Comparison of ENCODE assay signal across 26 mouse cellular contexts in genomic region chr1:24172656-24173055, GRCm38 (mm10). TPM values are rescaled to one million over a fixed set of nuclear protein-coding genes. Genes with fewer than 3 reads are reported as not detected.
DNase-seq lines count a peak whose midpoint lies in the region; ATAC-seq and TF ChIP-seq lines count a peak whose summit lies in the region.
"Had no signal": no experiment of that assay in that cellular context is flagged by ENCODE, and none has a peak within 500 bp of the region (broad histone marks: within the 10 kb centered on the region; RNA-seq: fewer than 3 reads in every experiment).

No protein-coding gene starts in this region.

- H3K4me3 ChIP-seq in kidney, embryonic 14.5 days (ENCODE audit: low read length): no peak overlapping the region
- H3K4me3 ChIP-seq in kidney, postnatal 0 days (replicated peaks; ENCODE audit: low read depth, low read length): no peak overlapping the region
- no peak overlapping the region for H3K4me3 ChIP-seq in lung, embryonic 14.5 days (ENCODE audit: low read depth, low read length)
- H3K4me3 ChIP-seq in embryonic facial prominence, embryonic 10.5 days: no peak overlapping the region
- H3K4me3 ChIP-seq: forebrain, embryonic 10.5 days; forebrain, embryonic 13.5 days; heart, embryonic 12.5 days; heart, embryonic 15.5 days; hindbrain, embryonic 10.5 days had no signal

- no peaks in the 10 kb centered on the region for H3K4me1 ChIP-seq in kidney, embryonic 14.5 days (ENCODE audit: control insufficient read depth, insufficient read depth, low read length)
- no peaks in the 10 kb centered on the region for H3K4me1 ChIP-seq in kidney, postnatal 0 days (replicated peaks; ENCODE audit: insufficient read depth, low read length)
- no peaks in the 10 kb centered on the region for H3K4me1 ChIP-seq in lung, embryonic 14.5 days (ENCODE audit: insufficient read depth)
- no peaks in the 10 kb centered on the region for H3K4me1 ChIP-seq in embryonic facial prominence, embryonic 10.5 days
- H3K4me1 ChIP-seq: forebrain, embryonic 13.5 days; heart, embryonic 12.5 days; heart, embryonic 15.5 days; hindbrain, embryonic 10.5 days had no signal

- no peaks in the 10 kb centered on the region for H3K27me3 ChIP-seq in kidney, embryonic 14.5 days (ENCODE audit: control insufficient read depth, insufficient read depth, low read length)
- no peaks in the 10 kb centered on the region for H3K27me3 ChIP-seq in kidney, postnatal 0 days (ENCODE audit: insufficient read depth, low read length)
- H3K27me3 ChIP-seq in lung, embryonic 14.5 days (ENCODE audit: insufficient read depth, low read length): no peaks in the 10 kb centered on the region
- no peaks in the 10 kb centered on the region for H3K27me3 ChIP-seq in embryonic facial prominence, embryonic 10.5 days (replicated peaks; ENCODE audit: low read depth, poor library complexity, severe bottlenecking)
- H3K27me3 ChIP-seq: forebrain, embryonic 13.5 days; heart, embryonic 12.5 days; heart, embryonic 15.5 days had no signal

- H3K4me2 ChIP-seq in kidney, embryonic 14.5 days (replicated peaks; ENCODE audit: low read depth, low read length): no peak overlapping the region
- H3K4me2 ChIP-seq in kidney, postnatal 0 days (ENCODE audit: low read length): no peak overlapping the region
- H3K4me2 ChIP-seq in lung, embryonic 14.5 days: no peak overlapping the region
- H3K4me2 ChIP-seq: forebrain, embryonic 13.5 days; heart, embryonic 12.5 days; heart, embryonic 15.5 days; hindbrain, embryonic 14.5 days had no signal

- H3K36me3 ChIP-seq in kidney, embryonic 14.5 days (ENCODE audit: control insufficient read depth, insufficient read depth, low read length): no peaks in the 10 kb centered on the region
- H3K36me3 ChIP-seq in kidney, postnatal 0 days (ENCODE audit: insufficient read depth, low read length): no peaks in the 10 kb centered on the region
- no peaks in the 10 kb centered on the region for H3K36me3 ChIP-seq in lung, embryonic 14.5 days (ENCODE audit: insufficient read depth)
- H3K36me3 ChIP-seq in embryonic facial prominence, embryonic 10.5 days (replicated peaks): no peaks in the 10 kb centered on the region
- H3K36me3 ChIP-seq: forebrain, embryonic 10.5 days; heart, embryonic 12.5 days; heart, embryonic 15.5 days; hindbrain, embryonic 10.5 days had no signal

- TF ChIP-seq CTCF in kidney, postnatal 0 days (IDR thresholded peaks at IDR 0.05; ENCODE audit: low read depth): no peak
- TF ChIP-seq CTCF in lung, embryonic 14.5 days (IDR thresholded peaks at IDR 0.05; ENCODE audit: low read depth): no peak

- no peak overlapping the region for H3K9ac ChIP-seq in kidney, embryonic 14.5 days (ENCODE audit: low read depth, low read length)
- H3K9ac ChIP-seq in kidney, postnatal 0 days (ENCODE audit: low read depth, low read length): no peak overlapping the region
- no peak overlapping the region for H3K9ac ChIP-seq in lung, embryonic 14.5 days
- H3K9ac ChIP-seq: forebrain, embryonic 13.5 days; heart, embryonic 12.5 days; heart, embryonic 15.5 days; hindbrain, embryonic 14.5 days had no signal

- no peaks in the 10 kb centered on the region for H3K9me3 ChIP-seq in kidney, embryonic 14.5 days (ENCODE audit: control insufficient read depth, low read length)
- no peaks in the 10 kb centered on the region for H3K9me3 ChIP-seq in kidney, postnatal 0 days (replicated peaks; ENCODE audit: low read length)
- no peaks in the 10 kb centered on the region for H3K9me3 ChIP-seq in lung, embryonic 14.5 days (ENCODE audit: low read depth, low read length)
- H3K9me3 ChIP-seq in embryonic facial prominence, embryonic 10.5 days: no peaks in the 10 kb centered on the region
- H3K9me3 ChIP-seq: forebrain, embryonic 10.5 days; forebrain, embryonic 13.5 days; heart, embryonic 15.5 days; hindbrain, embryonic 10.5 days had no signal

- ATAC-seq in kidney, embryonic 14.5 days (ENCODE audit: low FRiP score, low TSS enrichment): peak; percentile 44; the same call in 1 of the 2 replicates
- ATAC-seq in kidney, postnatal 0 days (replicated peaks; ENCODE audit: low FRiP score, low read depth): no peak
- peak; percentile 31; the same call in 1 of the 2 replicates for ATAC-seq in lung, embryonic 14.5 days (ENCODE audit: insufficient read depth)
- ATAC-seq: CD4-positive, CD25-positive, alpha-beta regulatory T cell, adult 4 months had no signal

- no peak overlapping the region for H3K27ac ChIP-seq in kidney, embryonic 14.5 days (ENCODE audit: low read depth, low read length)
- H3K27ac ChIP-seq in kidney, postnatal 0 days: no peak overlapping the region
- H3K27ac ChIP-seq in lung, embryonic 14.5 days (ENCODE audit: low read depth): no peak overlapping the region
- no peak overlapping the region for H3K27ac ChIP-seq in embryonic facial prominence, embryonic 10.5 days (replicated peaks)
- H3K27ac ChIP-seq: forebrain, embryonic 10.5 days; forebrain, embryonic 13.5 days; heart, embryonic 15.5 days; hindbrain, embryonic 10.5 days; hindbrain, embryonic 14.5 days had no signal

- 41% methylated on average over 3 of the region's 3 CpGs for WGBS in kidney, embryonic 14.5 days
- 37% methylated on average over 3 of the region's 3 CpGs for WGBS in kidney, postnatal 0 days
- 39% methylated on average over 3 of the region's 3 CpGs for WGBS in lung, embryonic 14.5 days
- 69% methylated on average over 3 of the region's 3 CpGs for WGBS in embryonic facial prominence, embryonic 10.5 days

- no peak for DNase-seq in kidney, adult 8-10 months
- DNase-seq in kidney, postnatal 0 days (ENCODE audit: low spot score): peak; percentile 55
- no peak for DNase-seq in kidney, postnatal 36 days
- peak; percentile 54 for DNase-seq in lung, embryonic 14.5 days
- DNase-seq in lung, postnatal 10 days: no peak
- DNase-seq in brain, adult 2 months (ENCODE audit: low read depth, low spot score): peak; percentile 47
- no peak for DNase-seq in embryonic facial prominence, embryonic 10.5 days (ENCODE audit: low spot score)
- DNase-seq: adrenal gland, adult 2 months; adrenal gland, postnatal 14 days; cerebellum, adult 8-10 months; cerebellum, postnatal 10 days; cerebellum, postnatal 36 days; embryo, embryonic 11 days; gastrocnemius, postnatal 25 days; heart, adult 18-20 months; heart, postnatal 10 days; heart, postnatal 36 days had no signal

RNA-seq across cellular contexts. Expression of gene Col9a1, which starts 4.8 kb away (rescaled TPM):
- 4.6 and 6.4 TPM in 2 replicates for polyA plus RNA-seq in kidney, embryonic 14.5 days (2014; fragmentation: Nextera tagmentation; extraction: Ambion mirVana)
- 5.5 and 6.3 TPM in 2 replicates for polyA plus RNA-seq in kidney, postnatal 0 days (2015; fragmentation: Nextera tagmentation; extraction: Ambion mirVana)
- polyA plus RNA-seq in lung, embryonic 14.5 days (2014; fragmentation: Nextera tagmentation; extraction: Ambion mirVana): 5.7 and 7.7 TPM in 2 replicates
- 107 and 109 TPM in 2 replicates for polyA plus RNA-seq in embryonic facial prominence, embryonic 10.5 days (2016; fragmentation: Nextera tagmentation; extraction: Ambion mirVana)
- polyA plus RNA-seq: adrenal gland, adult 2 months; C2C12; CD4-positive, CD25-positive, alpha-beta regulatory T cell, adult 4 months had no signal

Comparison
In these comparisons a context has a peak if more than half of its experiments do, and no peak if none do; other contexts are left out.
1. DNase-seq: peak in kidney, postnatal 0 days (single experiment), lung, embryonic 14.5 days (single experiment) and brain, adult 2 months (single experiment); none in kidney, adult 8-10 months (0 of 2), kidney, postnatal 36 days (0 of 2), lung, postnatal 10 days (single experiment) and embryonic facial prominence, embryonic 10.5 days (single experiment).
2. RNA of gene Col9a1, which starts 4.8 kb away (polyA plus RNA-seq): 107 to 109 TPM in embryonic facial prominence, embryonic 10.5 days; 5.7 to 7.7 TPM in lung, embryonic 14.5 days, 4.6 to 6.4 TPM in kidney, embryonic 14.5 days and 5.5 to 6.3 TPM in kidney, postnatal 0 days; every median in the first group is over 10 times any median in the second.